Mouse (Mus musculus) skeletal muscle tissue, adult 2 months (tissue): ENCODE measurements at regions not wholly inside any gene's neighbourhood (a gene's known extent, or its start where the extent isn't known, plus 50 kb on each side); places are given as distances from the start of the nearest gene placed in this dataset.

ENCODE experiments used
- DNase-seq: peaks from one replicate; pipeline ENCODE4 v3.0.0-alpha.2; 2012; ENCODE audit warnings: low read depth, low spot score

DNA sequence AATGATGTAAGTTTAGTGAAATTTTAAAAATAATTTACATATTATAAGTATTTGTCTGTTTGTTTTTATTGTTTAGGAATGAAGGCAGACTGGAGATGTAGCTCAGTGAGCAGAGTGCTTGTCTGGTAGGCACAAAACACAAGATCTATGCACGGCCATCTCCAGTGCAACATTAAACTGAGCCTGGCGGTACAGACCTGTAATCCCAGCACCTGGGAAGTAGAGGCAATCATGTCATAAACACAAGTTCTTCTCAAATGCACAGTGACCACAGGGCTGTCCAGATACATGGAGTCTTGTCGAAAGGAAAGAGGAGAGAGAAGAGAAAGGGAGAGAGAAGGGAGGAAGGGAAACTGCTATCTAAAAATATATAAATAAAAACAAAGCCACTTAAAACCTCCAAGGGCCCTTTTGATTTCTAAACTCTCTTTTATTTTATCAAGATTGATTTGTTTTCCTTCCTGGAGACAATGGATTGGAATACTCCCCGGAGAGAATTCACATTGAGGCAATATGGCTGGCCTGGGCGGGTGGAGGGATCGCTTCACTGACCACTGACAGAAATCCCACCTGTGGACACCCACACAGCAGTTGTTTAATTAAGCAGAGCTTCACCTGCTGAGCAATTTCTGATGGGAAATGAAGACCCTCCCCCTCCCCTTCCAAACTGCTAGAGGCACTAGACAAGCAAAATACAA lies 215.6 kb upstream of the Tll1 start:
- DNase-seq: no peak

DNA sequence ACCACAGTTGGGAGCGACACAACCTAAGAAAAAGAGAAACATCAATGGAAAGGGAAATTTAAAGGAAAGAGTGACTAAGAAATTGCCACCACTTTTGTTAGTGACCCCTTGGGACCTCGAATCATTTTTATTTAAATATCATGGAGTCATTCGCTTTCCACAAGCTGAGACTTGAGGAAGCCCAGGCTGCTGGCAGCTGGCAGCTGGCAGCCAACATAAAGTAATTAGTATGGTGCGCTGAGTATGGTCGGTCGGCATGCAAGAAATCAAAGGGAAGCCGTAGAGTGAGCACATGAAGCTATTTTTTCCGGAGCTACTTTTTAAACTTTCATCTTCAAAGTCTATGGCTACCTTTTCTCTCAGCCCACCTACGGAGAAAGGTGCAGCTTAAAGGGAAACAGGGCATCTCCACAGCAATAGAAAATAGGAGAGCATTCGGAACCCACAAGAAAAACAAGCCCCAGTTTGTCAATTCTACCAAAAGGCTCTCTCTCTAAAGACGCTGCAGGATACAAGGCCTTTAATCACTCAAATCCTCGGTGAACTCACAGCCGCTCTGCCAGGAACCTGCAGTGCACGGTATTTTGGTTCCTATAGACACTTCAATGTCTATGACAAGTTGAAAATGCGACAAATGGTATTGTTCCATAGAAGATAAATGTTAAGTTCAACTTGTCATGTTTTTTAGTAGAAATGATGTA lies 206.6 kb upstream of the Tll1 start:
- DNase-seq: no peak

DNA sequence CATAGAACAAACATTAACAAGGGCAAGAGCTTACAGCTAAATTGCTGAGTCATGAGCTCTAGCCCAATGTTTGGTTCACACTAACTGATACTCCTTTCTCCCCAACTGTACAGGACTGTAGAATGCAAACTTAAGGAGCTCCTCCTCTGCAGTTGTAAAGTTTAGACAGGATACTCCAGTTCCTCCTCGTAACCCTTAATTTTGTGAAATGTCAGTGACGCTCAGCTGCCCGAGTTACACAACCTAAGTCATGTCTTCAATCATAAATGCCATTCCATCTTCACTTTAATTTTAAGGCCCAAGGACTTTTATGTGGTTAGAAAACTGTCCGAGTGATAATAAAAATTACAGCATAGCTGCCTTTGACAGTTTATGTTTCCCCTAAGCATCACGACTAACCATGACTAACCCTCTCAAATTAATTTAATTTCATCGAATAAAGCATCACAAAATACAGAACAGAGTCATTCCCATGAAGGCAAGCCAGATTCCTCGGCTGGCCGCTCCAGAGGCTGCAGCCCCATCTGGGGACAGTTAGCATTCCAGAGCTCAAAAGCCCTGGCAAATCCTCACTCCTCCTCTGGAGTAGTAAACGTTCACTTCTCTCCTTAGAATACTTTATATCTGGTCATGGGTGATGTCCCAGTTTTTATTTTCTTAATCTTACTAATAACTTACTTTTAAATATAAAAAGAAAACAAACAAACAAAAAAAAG lies 200.9 kb upstream of the Tll1 start:
- peak; percentile 29 for DNase-seq

DNA sequence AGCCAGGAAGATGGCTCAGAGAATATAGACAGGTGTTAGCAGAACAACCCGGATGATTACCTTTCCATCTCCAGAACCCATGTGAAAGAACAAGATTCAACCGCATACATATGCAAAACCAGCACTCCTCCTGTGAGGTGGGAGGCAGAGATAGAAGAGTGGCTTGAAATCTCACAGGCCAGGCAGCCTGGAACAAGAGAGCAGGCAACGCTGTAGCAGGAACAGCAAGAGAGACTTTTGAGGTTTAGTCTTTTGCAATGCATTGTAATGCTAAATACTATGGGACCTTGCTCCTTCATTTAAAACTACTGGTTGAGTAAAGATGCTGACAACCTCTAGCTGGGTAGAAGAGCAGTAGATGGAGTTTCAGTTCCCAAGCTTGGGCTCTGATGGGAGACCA lies 193.5 kb upstream of the Tll1 start:
- no peak for DNase-seq

DNA sequence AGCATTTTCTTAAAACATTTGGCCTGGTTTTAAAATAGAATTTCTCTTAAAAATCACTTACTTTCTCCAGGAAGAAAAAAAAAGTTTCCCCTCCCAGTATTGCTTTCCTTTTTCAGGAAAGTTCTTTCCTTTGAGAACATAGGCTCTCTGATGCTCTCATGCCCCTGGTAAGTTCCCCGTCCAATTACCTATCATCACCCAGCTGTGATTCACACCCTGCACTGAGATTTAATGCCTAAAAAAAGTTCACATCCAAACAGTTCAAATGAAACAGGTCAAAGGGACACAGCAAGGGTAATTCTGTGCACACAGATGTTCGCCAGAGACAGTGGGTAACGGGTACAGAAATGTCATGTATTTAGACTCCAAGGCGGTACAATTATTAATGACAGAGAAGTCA lies 191.8 kb upstream of the Tll1 start:
- no peak for DNase-seq

DNA sequence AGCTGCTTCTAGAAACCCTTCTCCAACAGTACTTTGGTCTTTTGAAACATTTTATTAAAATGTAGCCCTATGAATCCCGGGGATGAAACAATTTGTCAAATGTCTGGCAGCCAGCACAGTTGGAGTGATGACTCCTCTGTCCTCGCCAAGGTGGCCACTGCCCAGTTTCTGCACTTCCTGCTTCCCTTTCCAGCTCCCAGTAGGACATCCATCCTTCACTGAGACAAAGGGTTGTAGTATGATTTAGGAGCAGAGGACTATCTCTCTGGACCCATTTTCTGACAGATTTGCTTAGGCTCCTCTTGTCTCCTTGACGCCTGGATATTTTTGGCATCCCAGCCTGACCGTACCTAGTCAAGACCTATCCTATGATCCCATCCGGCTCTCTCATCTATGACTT lies 189.7 kb upstream of the Tll1 start:
- DNase-seq: peak; percentile 36

DNA sequence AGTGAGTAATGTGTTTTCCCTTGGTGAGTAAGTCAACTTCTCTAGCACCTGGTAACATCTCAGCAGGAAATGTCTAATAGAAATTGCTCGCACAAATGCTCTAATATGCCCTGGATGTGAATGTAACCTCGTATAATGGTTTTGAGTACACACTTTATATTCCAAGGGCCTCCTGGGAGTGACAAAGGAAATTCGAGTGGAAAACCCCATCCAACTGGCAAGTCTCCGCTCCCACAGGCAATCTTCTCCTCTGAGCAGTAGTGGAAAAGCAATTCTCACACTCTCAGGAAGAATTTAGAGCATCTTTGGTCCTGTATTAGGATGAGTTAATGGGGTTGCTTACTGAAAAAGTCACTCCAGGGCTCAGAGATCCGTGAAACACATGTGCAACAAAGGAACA lies 183.4 kb upstream of the Tll1 start:
- peak; percentile 32 for DNase-seq

DNA sequence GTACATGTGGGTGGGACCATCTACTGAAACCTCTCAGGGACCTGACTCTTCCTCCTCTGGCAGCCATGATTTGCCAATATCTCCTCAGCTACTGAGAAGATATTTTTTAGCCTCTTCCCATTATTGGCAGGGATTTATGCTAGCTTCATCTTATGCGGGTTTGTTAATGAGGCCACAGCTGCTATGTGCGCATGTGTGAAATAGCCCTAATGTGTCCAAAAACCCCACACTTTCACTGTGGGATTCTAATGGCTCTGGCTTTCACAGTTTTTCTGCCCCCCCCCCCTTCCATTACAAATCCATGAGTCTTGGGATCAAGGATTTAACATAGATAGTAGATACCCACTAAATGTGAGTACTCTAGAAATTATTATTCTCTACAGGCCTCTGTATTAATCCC lies 182.2 kb upstream of the Tll1 start:
- DNase-seq: no peak

DNA sequence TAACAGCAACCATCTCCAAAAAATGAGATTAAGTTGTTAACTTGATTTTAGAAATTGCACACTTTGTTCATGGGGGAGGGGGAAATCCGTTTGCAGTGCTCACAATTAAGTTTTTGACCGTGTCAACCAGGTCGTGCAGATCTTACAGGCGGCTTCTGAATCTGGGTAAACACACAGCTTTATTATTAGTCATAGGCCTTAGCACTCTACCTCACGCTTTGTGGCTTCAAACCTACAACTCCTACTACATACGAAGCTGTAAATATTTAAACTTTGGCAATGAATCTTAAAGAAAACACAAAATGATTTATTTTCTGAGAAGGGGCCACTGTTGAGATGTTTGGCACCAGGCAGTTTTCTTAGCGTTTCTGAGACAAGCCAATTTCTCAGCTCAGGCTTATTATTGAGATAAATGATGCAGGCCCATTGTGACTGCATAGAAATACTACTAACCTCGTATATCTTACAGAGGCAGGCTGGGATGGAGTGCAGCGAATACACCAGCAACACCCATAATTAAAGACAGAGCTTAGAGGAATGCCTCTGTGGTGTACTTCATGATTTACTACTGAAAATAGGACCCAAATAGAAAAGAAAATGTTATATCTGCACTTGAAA lies 173.8 kb upstream of the Tll1 start:
- no peak for DNase-seq

DNA sequence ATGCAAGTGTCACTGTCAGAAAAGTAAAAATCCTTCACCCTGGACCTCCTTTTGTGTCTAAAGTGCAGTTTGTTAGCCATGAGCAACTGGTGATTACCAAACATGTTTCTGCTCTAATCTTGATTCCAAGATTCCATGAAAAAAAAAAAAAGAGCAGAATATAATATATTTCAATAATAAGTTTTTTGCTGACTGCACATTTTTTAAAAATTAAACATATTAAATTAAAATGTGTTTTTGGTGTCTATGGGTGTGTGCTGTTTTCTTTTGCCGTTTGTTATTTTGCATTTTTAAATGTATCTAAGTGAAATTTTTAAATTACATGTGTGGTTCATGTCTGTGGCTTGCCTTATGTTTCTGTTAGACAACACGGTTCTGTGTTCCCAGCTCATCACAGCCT lies 171.8 kb upstream of the Tll1 start:
- DNase-seq: no peak

DNA sequence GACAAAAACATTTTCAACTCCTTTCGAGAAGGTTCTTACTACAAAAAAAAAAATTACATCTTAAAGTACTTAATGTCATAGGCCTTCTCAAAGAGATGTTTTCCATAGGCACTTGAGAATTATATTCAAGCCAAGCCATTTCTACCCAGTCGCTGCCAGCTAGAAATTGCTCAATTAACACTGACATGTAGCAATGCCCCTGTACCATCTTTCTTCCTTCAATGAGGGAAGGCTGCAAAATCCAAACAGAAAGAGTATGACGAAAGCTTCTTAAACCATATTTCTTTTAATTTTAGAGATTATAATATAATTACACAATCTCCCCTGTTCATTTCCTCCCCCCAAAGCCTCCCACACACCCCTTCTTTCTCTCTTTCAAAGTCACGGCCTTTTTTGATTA lies 169.4 kb upstream of the Tll1 start:
- DNase-seq: no peak

DNA sequence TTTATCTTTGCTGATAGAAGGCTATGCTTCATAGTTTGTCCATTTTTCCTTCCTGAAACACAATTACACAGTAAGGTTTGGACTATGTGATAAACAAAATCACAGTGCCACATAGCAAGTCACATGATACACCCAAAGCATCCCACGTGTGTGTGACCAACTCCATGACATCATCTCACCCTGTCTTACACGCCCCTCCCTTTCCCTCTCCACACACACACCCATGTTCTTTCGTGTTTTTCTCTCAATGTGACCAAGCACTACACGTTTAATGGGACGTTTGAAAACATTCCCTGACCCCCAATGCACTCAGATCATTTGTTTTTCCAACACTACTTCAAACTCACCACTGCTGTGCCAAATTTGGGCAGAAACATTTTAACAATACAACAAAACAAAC lies 168.9 kb upstream of the Tll1 start:
- no peak for DNase-seq

DNA sequence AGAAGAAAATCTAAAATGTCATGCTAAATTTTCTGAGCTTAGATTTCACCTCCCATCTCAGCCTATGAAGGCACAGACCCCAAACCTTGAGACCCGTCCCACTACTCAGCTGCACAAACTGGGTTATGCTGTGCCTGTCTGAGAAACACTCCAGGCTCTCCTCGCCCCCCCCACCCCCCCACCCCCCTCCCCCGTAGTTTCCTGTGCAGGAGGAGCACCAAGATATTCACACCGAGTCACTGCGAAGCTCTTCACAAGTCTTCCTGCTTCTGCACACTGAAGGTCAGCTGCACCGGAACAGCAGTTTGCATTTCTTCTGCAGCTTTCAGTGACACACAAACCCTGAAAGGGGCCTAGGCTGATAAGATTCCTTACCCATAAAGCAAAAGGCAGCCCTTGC lies 163.9 kb upstream of the Tll1 start:
- no peak for DNase-seq

DNA sequence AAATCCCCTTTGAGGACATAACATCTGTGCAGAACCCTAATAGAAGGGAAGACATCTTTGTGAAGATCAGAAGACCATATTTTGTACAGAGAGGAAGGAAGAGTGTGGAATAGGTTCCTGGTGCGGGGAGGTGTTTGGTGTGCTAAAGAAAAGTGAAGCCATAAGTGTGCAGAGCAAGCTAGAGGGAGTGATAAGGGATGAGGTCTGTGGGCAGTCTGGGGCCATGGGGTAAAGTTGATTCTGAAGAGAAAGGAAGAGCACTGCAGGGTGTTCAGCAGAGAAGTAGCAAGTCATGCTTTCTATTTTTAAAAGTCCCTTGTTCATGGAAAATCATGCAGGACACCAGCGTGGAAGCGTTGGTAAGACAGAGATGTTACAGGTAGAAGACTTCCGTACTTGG lies 161.8 kb upstream of the Tll1 start:
- no peak for DNase-seq

DNA sequence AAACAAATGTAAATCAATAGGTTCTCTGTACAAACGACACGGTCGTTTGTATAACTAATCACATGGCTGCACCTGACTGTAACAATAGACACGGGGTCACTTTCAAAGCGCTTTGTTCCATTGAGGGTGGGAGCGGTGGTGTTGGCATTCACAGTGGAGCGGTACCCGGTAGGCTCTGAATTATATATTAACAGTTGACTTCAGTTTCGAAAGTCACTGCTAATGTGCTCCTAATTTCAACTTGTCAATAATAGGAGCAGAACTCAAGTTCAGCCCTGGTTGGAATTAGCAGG lies 160.8 kb upstream of the Tll1 start:
- no peak for DNase-seq

DNA sequence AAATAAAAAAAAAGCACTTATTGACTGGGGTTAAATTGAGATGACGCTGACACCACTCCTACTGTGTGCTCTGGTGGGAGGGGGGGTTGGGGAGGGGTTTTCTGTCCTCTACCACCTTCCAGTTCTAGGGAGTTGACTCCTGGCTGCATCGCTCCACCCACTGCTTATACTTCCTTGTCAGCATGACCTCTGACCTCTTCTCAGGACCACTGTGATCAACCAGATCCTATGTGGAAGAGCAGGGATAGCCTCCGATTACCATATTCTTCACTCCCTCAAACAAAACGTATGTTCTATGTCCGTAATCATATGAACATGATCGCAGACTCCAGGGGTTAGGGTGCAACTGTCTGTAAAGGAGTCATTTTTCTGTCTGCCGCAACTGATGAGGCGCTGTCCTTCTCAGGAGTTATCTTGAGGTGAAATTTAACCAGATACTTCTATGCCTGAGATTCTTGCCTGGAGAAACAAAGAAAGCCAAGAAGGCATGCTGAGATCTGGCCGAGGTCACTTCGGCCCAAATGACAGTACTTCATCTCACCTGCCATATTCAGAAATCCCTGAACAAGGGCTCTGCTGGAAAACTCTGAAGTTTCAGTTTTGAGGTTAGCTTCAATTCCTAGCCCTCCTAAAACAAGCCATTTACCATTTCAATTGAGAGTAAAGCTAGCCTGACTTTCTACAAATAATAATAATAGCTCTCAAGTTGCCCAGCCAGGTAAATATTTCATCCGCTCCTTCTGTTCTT lies 160.3 kb upstream of the Tll1 start:
- DNase-seq: no peak

DNA sequence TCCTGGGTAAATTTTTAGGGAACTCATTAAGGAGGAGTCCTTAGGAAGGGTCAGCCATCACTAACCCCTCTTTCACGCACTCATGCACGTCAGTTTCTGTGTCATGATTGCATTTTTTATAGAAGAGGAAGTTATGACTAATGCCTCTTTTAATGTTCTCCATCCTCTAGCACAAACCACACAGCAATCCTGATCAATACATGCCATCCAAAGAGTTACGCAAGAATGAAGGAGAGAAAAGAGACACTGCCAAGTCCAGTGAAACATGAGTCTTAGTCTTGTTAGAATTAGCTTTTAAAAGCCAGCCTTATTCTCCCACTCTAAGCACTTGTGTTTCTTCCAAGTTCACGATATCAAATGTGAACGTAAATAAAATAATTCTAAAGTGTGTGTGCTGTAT lies 151.0 kb upstream of the Tll1 start:
- DNase-seq: no peak

DNA sequence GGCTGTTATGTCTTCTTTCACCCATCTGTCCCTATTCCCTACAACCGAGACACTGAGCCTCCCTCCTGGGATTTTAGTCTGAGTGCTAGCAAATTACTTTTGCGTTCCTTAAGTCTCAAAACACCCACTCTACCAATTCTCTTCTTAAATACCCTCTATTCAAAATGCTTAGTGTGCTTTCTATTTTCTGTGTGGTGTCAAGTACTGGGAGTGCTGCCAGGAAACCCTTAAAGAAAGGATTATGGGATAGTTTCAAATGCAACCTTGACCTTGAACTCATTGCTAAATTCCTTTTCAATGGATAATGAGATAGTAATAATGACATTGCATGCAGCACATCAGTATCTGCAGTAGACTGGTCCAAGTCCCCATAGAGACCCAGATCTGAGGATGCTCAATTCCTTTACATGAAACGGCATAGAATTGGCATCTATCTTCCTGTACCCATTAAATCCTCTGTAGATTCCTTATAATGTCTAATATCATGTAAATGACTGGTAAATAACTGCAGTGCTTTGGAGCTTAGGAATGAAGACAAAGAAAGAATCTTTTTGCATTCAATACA lies 142.1 kb upstream of the Tll1 start:
- DNase-seq: no peak

DNA sequence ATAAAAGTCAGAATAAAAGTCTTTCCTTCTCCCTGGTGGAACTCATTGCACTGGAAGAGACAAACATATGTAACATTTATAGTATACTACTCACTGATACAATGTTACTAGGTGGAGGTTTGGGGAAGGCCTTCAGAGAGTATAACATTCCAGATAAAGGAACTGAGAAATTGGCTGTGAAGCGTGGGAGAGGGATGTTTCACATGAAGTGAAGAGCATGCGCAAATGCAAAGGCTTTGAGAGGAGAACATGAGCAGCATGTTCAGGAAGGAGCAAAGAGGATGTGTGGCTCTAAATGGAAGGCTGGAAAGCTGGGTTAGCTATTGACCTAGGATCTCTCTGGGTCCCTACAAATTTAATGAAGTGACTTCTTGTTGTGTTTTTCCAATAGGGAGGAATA lies 141.4 kb upstream of the Tll1 start:
- no peak for DNase-seq

DNA sequence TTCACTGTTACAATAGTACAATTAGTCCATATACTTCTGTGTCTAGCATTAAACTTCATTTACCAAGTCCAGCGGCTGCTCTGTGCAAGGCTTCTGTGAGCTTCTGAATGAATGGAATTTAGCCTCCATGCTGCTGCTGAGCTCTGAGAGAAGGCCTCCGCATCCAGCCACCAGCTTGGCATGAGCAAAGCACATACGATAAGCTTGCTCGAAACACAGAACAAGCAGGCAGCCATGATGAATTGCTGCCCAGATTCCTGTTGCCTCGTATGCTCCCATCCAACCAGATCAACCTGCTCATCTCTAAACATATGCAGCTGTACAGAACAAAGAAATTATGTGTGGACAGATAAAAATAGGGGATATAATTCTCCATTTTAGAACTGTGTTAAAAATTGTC lies 140.4 kb upstream of the Tll1 start:
- DNase-seq: no peak

DNA sequence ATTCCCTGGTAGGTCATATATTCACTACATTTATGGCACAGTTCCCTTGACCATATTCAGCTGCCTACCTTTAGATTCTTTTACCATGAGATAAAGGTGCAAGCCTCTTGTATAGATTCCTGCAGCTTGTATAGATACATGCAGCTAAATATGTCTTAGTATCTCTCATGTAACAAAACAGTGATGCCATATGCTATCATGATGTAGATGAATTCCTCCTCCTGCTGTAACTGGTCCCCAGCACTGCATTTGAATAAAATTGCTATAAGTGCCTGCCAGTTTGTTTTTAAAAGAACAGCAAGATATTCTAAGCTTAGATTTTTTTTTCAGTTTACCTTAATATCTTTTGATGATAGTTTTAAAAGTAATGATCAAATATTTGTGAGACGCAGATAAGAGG lies 138.9 kb upstream of the Tll1 start:
- DNase-seq: no peak

DNA sequence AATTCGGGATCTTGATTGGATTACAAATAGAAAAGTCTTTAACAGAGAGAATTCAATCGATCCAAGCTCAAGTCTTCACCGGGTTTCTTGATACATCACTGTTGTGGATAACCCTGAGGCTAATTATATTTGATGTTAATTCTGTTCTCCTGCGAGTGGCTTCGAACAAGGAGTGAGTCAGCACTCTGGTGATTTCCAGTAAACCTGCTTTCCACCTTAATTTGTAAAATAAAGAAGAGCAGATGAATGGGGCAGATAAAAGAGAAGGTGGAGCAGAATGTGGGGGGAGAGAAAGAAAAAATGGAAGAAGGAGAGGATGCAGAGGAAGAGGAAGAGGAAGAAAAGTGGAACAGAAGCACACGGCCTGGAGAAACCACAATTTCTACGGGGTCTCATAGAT lies 137.5 kb upstream of the Tll1 start:
- DNase-seq: no peak
